Mouse (Mus musculus) forebrain, embryonic 11.5 days (tissue): Measurements from ENCODE around the gene Mblac2. TPM values are rescaled to one million over a fixed set of nuclear protein-coding genes. Genes with fewer than 3 reads are reported as not detected.

ENCODE experiments used
- ATAC-seq: fragments of 200-750 bp; cut with Nextera tagmentation; replicated peaks from 2 replicates; pipeline ENCODE4 v1.8.0; 2017; ENCODE audit warnings: moderate TSS enrichment; ENCODE audit not compliant: low FRiP score
- DNase-seq: peaks from one replicate; pipeline ENCODE4 v3.0.0-alpha.2; 2017; ENCODE audit warnings: low spot score
- H3K27ac ChIP-seq: fragments of 300-500 bp; sonication (generic); 2 replicates; pipeline ENCODE4 v1.5.1; 2014; ENCODE audit warnings: low read depth, low read length
- H3K27me3 ChIP-seq: fragments of 300-500 bp; sonication (generic); 2 replicates; pipeline ENCODE4 v1.6.1; 2014; ENCODE audit warnings: mild to moderate bottlenecking, low read length, mixed read lengths; ENCODE audit not compliant: control insufficient read depth, insufficient read depth
- H3K36me3 ChIP-seq: fragments of 300-500 bp; sonication (generic); 2 replicates; pipeline ENCODE4 v1.6.1; 2014; ENCODE audit warnings: mild to moderate bottlenecking, low read length, moderate library complexity, mixed read lengths; ENCODE audit not compliant: control insufficient read depth, insufficient read depth
- H3K4me1 ChIP-seq: fragments of 300-500 bp; sonication (generic); replicated peaks from 2 replicates; pipeline ENCODE4 v1.6.1; 2014; ENCODE audit warnings: low read length, mixed read lengths; ENCODE audit not compliant: control insufficient read depth, insufficient read depth
- H3K4me2 ChIP-seq: fragments of 300-500 bp; sonication (generic); 2 replicates; pipeline ENCODE4 v1.6.1; 2014; ENCODE audit warnings: low read depth, mild to moderate bottlenecking, low read length, moderate library complexity, mixed read lengths; ENCODE audit not compliant: severe bottlenecking
- H3K4me3 ChIP-seq: fragments of 300-500 bp; sonication (generic); 2 replicates; pipeline ENCODE4 v1.5.1; 2014; ENCODE audit warnings: low read depth, low read length
- H3K9ac ChIP-seq: fragments of 300-500 bp; sonication (generic); 2 replicates; pipeline ENCODE4 v1.6.1; 2014; ENCODE audit warnings: low read length
- H3K9me3 ChIP-seq: fragments of 300-500 bp; sonication (generic); 2 replicates; pipeline ENCODE4 v1.6.1; 2016; ENCODE audit warnings: low read length, mixed read lengths; ENCODE audit not compliant: control insufficient read depth
- WGBS: fragments of 180-500 bp; shearing (Covaris S2); extraction: QIAGEN DNeasy Blood & Tissue Kit; methylation state at CpG from one replicate; pipeline ENCODE4 v1.1.7; 2014; 5-methylcytosine and 5-hydroxymethylcytosine counted together
- polyA plus RNA-seq: library from polyadenylated mRNA; unstranded; fragments of >200 nt; fragmentation: Nextera tagmentation; extraction: Ambion mirVana; gene quantifications from 2 replicates; pipeline ENCODE4 v1.2.1, GENCODE M21; 2014

Gene Mblac2
- polyA plus RNA-seq, 1 experiment from 2014 or later: 5.9 TPM

DNA sequence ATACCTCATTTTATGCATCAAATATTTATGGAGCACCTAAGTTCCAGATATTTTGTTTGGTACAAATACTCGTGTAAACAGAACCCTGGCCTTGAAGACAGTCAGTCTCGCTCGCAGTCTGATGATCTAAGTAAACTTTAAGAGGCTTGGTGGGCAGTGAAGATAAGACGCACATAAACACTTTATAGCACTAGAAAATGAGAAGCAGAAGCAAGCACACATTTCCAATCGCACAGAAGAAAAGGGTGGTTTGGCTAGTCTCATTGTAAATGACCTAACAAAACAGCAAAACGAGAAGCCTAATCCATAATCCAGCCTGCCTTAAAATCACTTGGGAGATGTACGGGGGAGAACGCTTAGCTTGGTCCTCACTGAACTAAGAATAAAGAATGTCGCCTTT is 71.3 kb downstream of the Mblac2 start:
- peaks cover 5% of the 10 kb centered on the region; the same call in 1 of the 2 replicates for H3K4me1 ChIP-seq
- H3K9ac ChIP-seq: peak overlapping the region; percentile 91
- peak overlapping the region; percentile 78 for H3K4me2 ChIP-seq
- no peaks in the 10 kb centered on the region for H3K9me3 ChIP-seq
- H3K4me3 ChIP-seq: peak overlapping the region; percentile 64
- no peaks in the 10 kb centered on the region; the same call in 1 of the 2 replicates for H3K36me3 ChIP-seq
- DNase-seq (no peak), ATAC-seq (no peak)
- WGBS: 49% methylated on average over 9 of the region's 9 CpGs
- H3K27me3 ChIP-seq: no peaks in the 10 kb centered on the region
- H3K27ac ChIP-seq: no peak overlapping the region; the same call in 1 of the 2 replicates

DNA sequence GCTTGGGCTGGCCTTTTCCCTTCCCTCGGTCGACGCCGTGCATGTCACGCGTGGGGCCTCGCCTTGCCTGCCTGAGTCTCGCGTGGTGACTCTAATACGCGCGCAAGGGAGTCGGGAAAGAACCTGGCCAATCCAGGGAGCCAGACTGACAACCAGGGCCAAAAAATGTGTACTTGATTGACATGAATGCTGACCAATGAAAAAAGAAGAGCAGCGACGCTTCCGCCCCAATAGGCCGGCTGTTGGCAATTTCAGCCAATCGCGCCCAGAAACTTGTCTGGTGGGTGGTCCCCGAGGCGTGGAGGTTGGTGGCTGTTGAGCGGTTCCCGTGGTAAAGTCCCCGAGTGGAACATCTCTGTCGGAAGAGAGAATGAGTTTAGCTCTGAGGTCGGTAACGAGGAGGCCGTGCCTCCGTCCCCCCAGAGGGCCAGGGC is 71.8 kb downstream of the Mblac2 start, which contains the start of gene Cetn3:
TSS of gene Cetn3 (plus strand) at position 107 of the 434 bp plus-strand sequence.
- peak; percentile 89 for ATAC-seq
- Histone ChIP-seq H3K27me3 (no peaks in the 10 kb centered on the region), H3K9ac (peak within 1 kb of the TSS; percentile 91), H3K27ac (peak within 1 kb of the TSS; percentile 98), H3K4me1 (peaks cover 5% of the 10 kb centered on the region; the same call in 1 of the 2 replicates), H3K9me3 (no peaks in the 10 kb centered on the region), H3K4me2 (peak within 1 kb of the TSS; percentile 78), H3K4me3 (peak within 1 kb of the TSS; percentile 64), H3K36me3 (no peaks in the 10 kb centered on the region; the same call in 1 of the 2 replicates)
- DNase-seq: peak; percentile 94
- 0% methylated on average over 29 of the region's 29 CpGs for WGBS

DNA sequence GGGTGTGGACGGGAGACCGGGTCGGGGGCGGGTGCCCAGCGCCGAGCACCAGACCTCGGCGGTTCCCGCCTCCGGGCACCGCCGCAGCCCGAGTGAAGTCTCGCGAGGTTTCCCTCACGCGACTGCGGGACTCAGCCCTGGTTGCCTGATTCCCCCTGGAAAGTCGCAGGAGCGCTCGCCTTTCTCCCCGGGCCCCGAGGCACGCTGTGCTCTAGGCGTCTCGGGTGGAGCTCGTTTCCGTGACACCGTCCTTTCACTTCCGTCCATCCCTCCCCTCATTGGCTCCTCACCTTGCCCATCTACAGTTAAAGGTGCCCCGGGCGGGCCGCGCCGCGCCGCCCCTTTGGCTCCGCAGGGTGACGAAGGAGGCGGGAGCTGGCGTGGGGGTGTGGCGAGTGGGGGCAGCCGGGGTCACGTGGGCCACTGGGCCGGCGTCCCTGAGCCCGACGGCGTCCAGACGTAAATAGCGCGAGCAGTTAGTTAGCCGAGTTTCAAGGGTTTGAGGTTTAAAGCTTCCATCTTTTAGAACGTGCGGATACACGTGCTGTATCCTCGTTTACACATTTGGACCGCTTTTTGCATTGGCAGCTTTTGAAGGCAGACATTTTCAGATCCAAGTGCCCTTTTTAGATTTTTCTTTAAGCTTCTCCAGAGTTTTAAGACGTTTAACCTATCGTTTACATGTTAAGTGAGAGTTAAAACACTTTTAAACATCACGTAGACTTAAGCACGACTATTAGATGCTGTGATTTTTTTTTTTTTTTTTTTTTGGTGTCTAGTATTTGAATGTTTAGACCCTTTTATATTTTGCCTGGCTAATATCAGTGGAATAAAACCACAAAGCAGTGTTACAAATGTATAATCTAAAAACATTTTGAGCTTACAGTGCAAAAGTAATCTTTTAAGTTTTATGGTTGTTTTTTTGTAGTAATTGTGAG is 72.5 kb downstream of the Mblac2 start:
- ATAC-seq: peak; percentile 98
- no peaks in the 10 kb centered on the region for H3K27me3 ChIP-seq
- WGBS: under 1% methylated on average over 51 of the region's 62 CpGs

DNA sequence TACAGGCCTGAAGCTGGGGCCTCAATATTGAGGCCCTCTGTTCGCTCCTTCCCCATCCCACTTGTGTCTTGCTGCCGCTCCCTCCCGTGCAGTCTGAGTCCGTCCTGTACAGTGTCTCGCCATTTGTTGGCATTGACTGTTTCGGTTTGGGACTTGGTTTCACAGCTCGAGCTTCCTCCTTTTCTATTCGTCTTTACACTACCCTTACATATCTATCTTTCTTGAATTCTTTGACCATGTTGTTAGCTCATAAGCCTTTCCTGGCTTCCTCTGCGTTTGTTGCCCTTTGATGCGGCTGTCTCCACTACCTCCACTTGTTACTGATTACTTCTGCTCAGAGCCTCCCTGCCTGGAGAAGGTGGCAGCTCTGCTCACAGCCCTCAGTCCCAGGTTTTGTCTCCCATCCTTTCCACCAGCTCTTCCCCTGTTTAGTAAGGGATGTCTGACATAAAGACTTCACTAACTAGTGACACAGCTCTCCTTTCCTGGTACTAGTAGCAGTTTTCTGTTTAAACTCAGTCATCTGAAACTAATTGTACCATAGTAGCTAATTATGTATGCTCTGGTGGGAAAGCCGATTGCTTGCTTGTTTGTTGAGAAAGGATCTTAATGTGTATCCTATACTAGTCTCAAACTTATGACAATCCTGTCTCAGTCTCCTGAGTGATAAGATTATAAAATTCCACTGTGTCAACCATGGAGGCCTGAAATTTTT is 74.8 kb downstream of the Mblac2 start:
- H3K9ac ChIP-seq: peak overlapping the region; percentile 28
- no peaks in the 10 kb centered on the region for H3K27me3 ChIP-seq
- H3K4me2 ChIP-seq: peak overlapping the region; percentile 27; the same call in 1 of the 2 replicates
- 56% methylated on average over 11 of the region's 11 CpGs for WGBS
- H3K9me3 ChIP-seq: no peaks in the 10 kb centered on the region
- DNase-seq: no peak
- ATAC-seq: no peak
- H3K27ac ChIP-seq: 0 out of 2 replicates have a peak overlapping the region, but pooled peaks have one; percentile 25
- H3K36me3 ChIP-seq: no peaks in the 10 kb centered on the region; the same call in 1 of the 2 replicates
- peaks cover 5% of the 10 kb centered on the region; the same call in 1 of the 2 replicates for H3K4me1 ChIP-seq
- H3K4me3 ChIP-seq: no peak overlapping the region

More for the DNA sequence above, 72.5 kb downstream of the Mblac2 start:
- Histone ChIP-seq H3K9ac (peak overlapping the region; percentile 91), H3K27ac (peak overlapping the region; percentile 98), H3K4me2 (peak overlapping the region; percentile 78; the same call in 1 of the 2 replicates), H3K36me3 (no peaks in the 10 kb centered on the region; the same call in 1 of the 2 replicates), H3K9me3 (no peaks in the 10 kb centered on the region), H3K4me3 (peak overlapping the region; percentile 64), H3K4me1 (peaks cover 5% of the 10 kb centered on the region; the same call in 1 of the 2 replicates)
- DNase-seq: peak; percentile 98

DNA sequence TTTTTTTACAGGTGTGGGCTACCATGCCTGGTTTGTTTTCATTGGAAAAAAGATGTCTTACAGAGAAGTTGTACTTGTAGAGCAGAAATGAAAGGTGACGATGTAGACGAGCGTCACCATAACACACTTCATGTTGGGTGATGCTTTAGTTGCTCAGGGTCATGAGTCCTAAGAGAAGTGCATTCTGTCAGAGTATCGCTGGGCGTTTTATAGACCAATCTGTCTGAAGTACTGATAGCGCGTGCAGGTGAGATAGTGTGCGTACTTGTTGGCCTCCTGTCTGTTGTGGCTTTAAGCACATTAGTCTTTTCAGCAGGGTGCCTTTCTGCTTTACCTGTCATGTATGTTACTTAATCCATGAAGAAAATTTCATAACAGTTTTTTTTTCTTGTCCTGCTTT is 79.0 kb downstream of the Mblac2 start:
- no peak overlapping the region for H3K9ac ChIP-seq
- no peak overlapping the region for H3K27ac ChIP-seq
- no peak overlapping the region for H3K4me3 ChIP-seq
- WGBS: 97% methylated on average over 8 of the region's 8 CpGs
- DNase-seq: no peak
- no peaks in the 10 kb centered on the region for H3K27me3 ChIP-seq
- ATAC-seq: no peak
- peaks cover 3% of the 10 kb centered on the region; the same call in 1 of the 2 replicates for H3K4me1 ChIP-seq
- no peaks in the 10 kb centered on the region for H3K9me3 ChIP-seq
- no peaks in the 10 kb centered on the region; the same call in 1 of the 2 replicates for H3K36me3 ChIP-seq
- no peak overlapping the region for H3K4me2 ChIP-seq

DNA sequence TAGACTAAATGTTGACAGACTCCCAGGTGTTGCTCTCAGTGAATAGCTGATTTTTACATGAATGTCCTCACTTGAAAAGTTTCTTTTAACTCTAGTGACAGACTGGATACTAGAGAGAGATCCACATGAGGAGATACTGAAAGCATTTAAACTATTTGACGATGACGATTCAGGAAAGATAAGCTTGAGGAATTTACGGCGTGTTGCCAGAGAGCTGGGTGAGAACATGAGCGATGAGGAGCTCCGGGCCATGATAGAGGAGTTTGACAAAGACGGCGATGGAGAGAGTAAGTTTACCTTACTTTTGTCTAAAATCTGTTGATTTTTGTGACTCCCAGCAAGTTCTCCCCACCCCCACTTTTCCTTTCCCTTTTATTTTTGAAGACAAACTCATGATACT is 80.7 kb downstream of the Mblac2 start:
- Histone ChIP-seq H3K4me1 (no peaks in the 10 kb centered on the region), H3K4me3 (no peak overlapping the region), H3K9ac (no peak overlapping the region), H3K27ac (no peak overlapping the region), H3K27me3 (no peaks in the 10 kb centered on the region), H3K9me3 (no peaks in the 10 kb centered on the region), H3K36me3 (no peaks in the 10 kb centered on the region; the same call in 1 of the 2 replicates), H3K4me2 (no peak overlapping the region)
- 87% methylated on average over 8 of the region's 8 CpGs for WGBS
- ATAC-seq (no peak), DNase-seq (no peak)

DNA sequence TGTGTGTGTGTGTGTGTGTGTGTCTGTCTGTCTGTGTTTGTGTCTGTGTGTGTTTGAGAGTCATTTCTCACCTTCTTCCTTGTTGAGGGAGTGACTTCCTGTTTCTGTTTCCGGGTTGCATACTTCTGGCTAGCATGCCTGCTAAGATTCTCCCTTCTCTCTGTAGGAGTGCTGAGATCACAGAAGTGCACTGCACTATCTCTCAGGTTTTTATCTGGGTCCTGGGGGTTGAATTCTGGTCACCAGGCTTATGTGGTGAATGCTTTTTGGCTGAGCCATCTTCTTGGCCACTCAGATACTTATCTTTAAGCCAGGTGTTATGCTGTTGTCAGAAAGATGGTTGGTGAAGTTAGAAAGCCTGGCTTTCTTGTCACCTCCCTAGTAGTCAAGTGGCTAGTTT is 82.7 kb downstream of the Mblac2 start:
- Histone ChIP-seq H3K9ac (no peak overlapping the region), H3K27ac (no peak overlapping the region), H3K4me3 (no peak overlapping the region), H3K4me2 (no peak overlapping the region), H3K4me1 (no peaks in the 10 kb centered on the region), H3K9me3 (no peaks in the 10 kb centered on the region), H3K36me3 (no peaks in the 10 kb centered on the region), H3K27me3 (no peaks in the 10 kb centered on the region)
- ATAC-seq (no peak), DNase-seq (no peak)
- 83% methylated on average over 1 of the region's 1 CpGs for WGBS

DNA sequence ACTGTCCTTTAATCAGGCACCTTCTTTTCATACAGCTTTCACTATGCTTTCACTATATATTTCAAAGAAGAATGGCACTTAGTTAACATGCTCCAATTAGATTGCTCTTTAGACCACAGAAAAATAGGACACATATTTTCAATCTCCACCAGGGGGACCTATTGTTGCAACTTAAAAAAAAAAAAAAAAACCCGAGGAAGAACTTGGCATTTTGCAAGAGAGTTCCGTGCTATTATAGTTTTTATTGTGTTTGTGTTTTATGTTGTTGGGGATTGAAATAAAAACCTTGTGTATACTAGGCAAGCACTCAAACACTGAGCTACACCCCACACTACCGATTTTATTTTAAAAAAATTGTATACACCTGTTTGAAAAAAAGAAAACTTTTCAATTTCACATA is 90.0 kb downstream of the Mblac2 start:
- H3K9ac ChIP-seq: no peak overlapping the region
- H3K27me3 ChIP-seq: no peaks in the 10 kb centered on the region
- 52% methylated on average over 3 of the region's 3 CpGs for WGBS
- H3K4me2 ChIP-seq: no peak overlapping the region
- H3K27ac ChIP-seq: no peak overlapping the region
- no peak overlapping the region for H3K4me3 ChIP-seq
- H3K4me1 ChIP-seq: no peaks in the 10 kb centered on the region
- no peaks in the 10 kb centered on the region for H3K36me3 ChIP-seq
- DNase-seq (no peak), ATAC-seq (no peak)
- no peaks in the 10 kb centered on the region for H3K9me3 ChIP-seq
